Mouse (Mus musculus) kidney, adult 2 months (tissue): Measurements from ENCODE around the gene Ambra1.

ENCODE experiments used
- CTCF ChIP-seq: fragments of 200-500 bp; conservative IDR thresholded peaks from 2 replicates; pipeline ENCODE4 v1.5.1; 2011; ENCODE audit warnings: low read depth, mild to moderate bottlenecking, control low read depth, low read length, moderate library complexity, mixed read lengths; ENCODE audit not compliant: insufficient read depth, insufficient read length
- POLR2A ChIP-seq: fragments of 200-500 bp; IDR thresholded peaks from one replicate; pipeline ENCODE4 v1.6.1; 2011; ENCODE audit warnings: low read depth, low read length, control low read depth

- TF ChIP-seq POLR2A (no peak), CTCF (no peak)
These were observed 165.5 kb downstream of the Ambra1 start for GRCm38 (mm10) chr2:91895401-91895800.
